Mouse (Mus musculus) small intestine, adult 2 months (tissue): ENCODE results near the gene Recql5. TPM values are rescaled to one million over a fixed set of nuclear protein-coding genes. Genes with fewer than 3 reads are reported as not detected.

Experiments
- H3K27ac ChIP-seq: fragments of 200-500 bp; 2 replicates; pipeline ENCODE4 v1.5.1; 2012; ENCODE audit warnings: low read depth, low read length, control low read depth, inconsistent platforms; ENCODE audit not compliant: insufficient read depth
- H3K27me3 ChIP-seq: fragments of 200-500 bp; 2 replicates; pipeline ENCODE4 v1.6.1; 2012; ENCODE audit warnings: mild to moderate bottlenecking, moderate library complexity, low read length, inconsistent platforms; ENCODE audit not compliant: control insufficient read depth, insufficient read depth
- H3K36me3 ChIP-seq: fragments of 200-500 bp; 2 replicates; pipeline ENCODE4 v1.6.1; 2012; ENCODE audit warnings: mild to moderate bottlenecking, low read length, control low read depth, inconsistent platforms; ENCODE audit not compliant: control insufficient read depth, insufficient read depth
- H3K4me1 ChIP-seq: fragments of 200-500 bp; 2 replicates; pipeline ENCODE4 v1.6.1; 2012; ENCODE audit warnings: low read length, inconsistent platforms, mixed read lengths; ENCODE audit not compliant: control insufficient read depth, insufficient read depth, insufficient read length
- H3K4me3 ChIP-seq: fragments of 200-500 bp; 2 replicates; pipeline ENCODE4 v1.5.1; 2012; ENCODE audit warnings: low read depth, mild to moderate bottlenecking, control low read depth, inconsistent platforms, low read length, moderate library complexity
- CTCF ChIP-seq: fragments of 200-500 bp; IDR thresholded peaks from 2 replicates; pipeline ENCODE4 v1.5.1; 2012; ENCODE audit warnings: low read depth, mild to moderate bottlenecking, control low read depth, inconsistent platforms, low read length, moderate library complexity, mixed read lengths; ENCODE audit not compliant: insufficient replicate concordance, insufficient read length; ENCODE audit errors: extremely low read depth
- POLR2A ChIP-seq: fragments of 200-500 bp; IDR thresholded peaks from 2 replicates; pipeline ENCODE4 v1.6.1; 2012; ENCODE audit warnings: low read depth, mild to moderate bottlenecking, control low read depth, inconsistent platforms, low read length, moderate library complexity
- WGBS: fragments of 180-500 bp; shearing (Covaris S2); methylation state at CpG from one replicate; pipeline ENCODE4 v1.1.7; 2018; 5-methylcytosine and 5-hydroxymethylcytosine counted together
- polyA plus RNA-seq: library from polyadenylated mRNA; depleted of rRNA; stranded (reverse); fragments of >200 nt; gene quantifications from 2 replicates; pipeline ENCODE4 v1.2.3, GENCODE M21; 2012

Recql5 gene
- polyA plus RNA-seq, 1 experiment: 9.2 TPM

- Histone ChIP-seq H3K4me1 (peaks cover 17% of the 10 kb centered on the region), H3K27ac (peak overlapping the region; percentile 6; the same call in 1 of the 2 replicates), H3K4me3 (no peak overlapping the region), H3K36me3 (peaks cover 9% of the 10 kb centered on the region; the same call in 1 of the 2 replicates), H3K27me3 (no peaks in the 10 kb centered on the region)
- TF ChIP-seq POLR2A: no peak
- no peak for TF ChIP-seq CTCF
- 33% methylated on average over 15 of the region's 15 CpGs for WGBS
These were observed 36.9 kb upstream of the Recql5 start for GRCm38 (mm10) chr11:115970006-115970673.

GRCm38 (mm10) chr11:115968731-115969405 is 35.6 kb upstream of the Recql5 start:
- 75% methylated on average over 5 of the region's 5 CpGs for WGBS
- TF ChIP-seq CTCF (no peak), POLR2A (no peak)
- H3K27ac ChIP-seq: no peak overlapping the region

GRCm38 (mm10) chr11:115964977-115965604 is 31.8 kb upstream of the Recql5 start:
- Histone ChIP-seq H3K36me3 (peaks cover 52% of the 10 kb centered on the region), H3K27ac (0 out of 2 replicates have a peak overlapping the region, but pooled peaks have one; percentile 16)
- TF ChIP-seq CTCF (no peak), POLR2A (no peak)

More at GRCm38 (mm10) chr11:115968731-115969405, 35.6 kb upstream of the Recql5 start:
- Histone ChIP-seq H3K36me3 (peaks cover 19% of the 10 kb centered on the region), H3K4me3 (no peak overlapping the region), H3K4me1 (peaks cover 26% of the 10 kb centered on the region), H3K27me3 (no peaks in the 10 kb centered on the region)

GRCm38 (mm10) chr11:115962651-115963412 is 29.6 kb upstream of the Recql5 start:
- Histone ChIP-seq H3K4me1 (peaks cover 14% of the 10 kb centered on the region), H3K4me3 (no peak overlapping the region), H3K36me3 (peaks cover 59% of the 10 kb centered on the region), H3K27me3 (no peaks in the 10 kb centered on the region), H3K27ac (no peak overlapping the region)
- TF ChIP-seq POLR2A (no peak), CTCF (no peak)
- WGBS: 95% methylated on average over 9 of the region's 9 CpGs

More at GRCm38 (mm10) chr11:115964977-115965604, 31.8 kb upstream of the Recql5 start:
- Histone ChIP-seq H3K4me3 (no peak overlapping the region), H3K4me1 (peaks cover 21% of the 10 kb centered on the region), H3K27me3 (no peaks in the 10 kb centered on the region)
- 55% methylated on average over 10 of the region's 10 CpGs for WGBS

- H3K36me3 ChIP-seq: peaks cover 45% of the 10 kb centered on the region
- H3K27ac ChIP-seq: no peak overlapping the region
- no peak for TF ChIP-seq CTCF
- no peak for TF ChIP-seq POLR2A
- no peak overlapping the region for H3K4me3 ChIP-seq
- WGBS: 97% methylated on average over 9 of the region's 9 CpGs
- peaks cover 31% of the 10 kb centered on the region for H3K4me1 ChIP-seq
- H3K27me3 ChIP-seq: no peaks in the 10 kb centered on the region
These were observed 25.7 kb upstream of the Recql5 start for GRCm38 (mm10) chr11:115959018-115959417.

- 74% methylated on average over 7 of the region's 7 CpGs for WGBS
- Histone ChIP-seq H3K27me3 (no peaks in the 10 kb centered on the region), H3K4me3 (no peak overlapping the region), H3K36me3 (peaks cover 40% of the 10 kb centered on the region), H3K4me1 (peaks cover 29% of the 10 kb centered on the region), H3K27ac (no peak overlapping the region; the same call in 1 of the 2 replicates)
- TF ChIP-seq POLR2A (no peak), CTCF (no peak)
These were observed 24.7 kb upstream of the Recql5 start for GRCm38 (mm10) chr11:115957971-115958370.
